Mouse (Mus musculus) NIH3T3 (cell line): ENCODE data around the gene Bysl.
"Not testable (repeated sequence)": the region's sequence is repeated elsewhere in the genome, so short reads cannot be mapped to it uniquely, and the experiment has no call there.

Source experiments
- DNase-seq: peaks from one replicate; pipeline ENCODE4 v3.0.0-alpha.2; 2012; ENCODE audit warnings: low read depth

Gene Bysl

DNA sequence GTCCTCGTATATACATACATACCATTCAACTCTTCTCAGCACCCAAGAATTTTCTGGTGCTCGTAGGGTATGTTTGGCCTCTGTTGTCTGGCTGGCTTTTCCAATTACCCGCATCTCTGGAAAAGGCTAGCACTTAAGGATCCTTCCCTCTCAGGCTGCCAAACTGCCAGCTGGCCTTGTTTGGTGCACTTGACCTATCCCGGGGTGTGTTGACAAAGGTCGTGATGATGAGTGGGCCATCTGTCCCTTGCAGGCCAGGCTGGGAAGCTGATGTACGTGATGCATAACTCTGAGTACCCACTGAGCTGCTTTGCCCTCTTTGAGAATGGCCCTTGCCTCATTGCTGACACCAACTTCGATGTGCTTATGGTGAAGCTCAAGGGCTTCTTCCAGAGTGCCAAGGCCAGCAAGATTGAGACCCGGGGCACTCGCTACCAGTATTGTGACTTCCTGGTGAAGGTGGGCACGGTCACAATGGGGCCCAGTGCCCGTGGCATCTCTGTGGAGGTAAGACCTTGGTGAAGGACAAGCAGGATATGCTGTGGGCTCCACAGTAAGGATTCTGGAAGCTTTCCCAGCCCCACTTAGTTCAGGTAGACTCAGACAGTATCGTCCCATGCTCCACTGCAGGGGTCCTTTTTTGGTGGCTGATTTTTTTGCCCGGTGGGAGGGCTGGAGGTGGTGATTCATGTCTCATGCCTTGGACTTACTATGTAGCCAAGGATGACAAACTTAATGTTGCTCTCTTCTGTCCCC lies 7.4 kb upstream of the Bysl start:
- DNase-seq, result no peak

DNA sequence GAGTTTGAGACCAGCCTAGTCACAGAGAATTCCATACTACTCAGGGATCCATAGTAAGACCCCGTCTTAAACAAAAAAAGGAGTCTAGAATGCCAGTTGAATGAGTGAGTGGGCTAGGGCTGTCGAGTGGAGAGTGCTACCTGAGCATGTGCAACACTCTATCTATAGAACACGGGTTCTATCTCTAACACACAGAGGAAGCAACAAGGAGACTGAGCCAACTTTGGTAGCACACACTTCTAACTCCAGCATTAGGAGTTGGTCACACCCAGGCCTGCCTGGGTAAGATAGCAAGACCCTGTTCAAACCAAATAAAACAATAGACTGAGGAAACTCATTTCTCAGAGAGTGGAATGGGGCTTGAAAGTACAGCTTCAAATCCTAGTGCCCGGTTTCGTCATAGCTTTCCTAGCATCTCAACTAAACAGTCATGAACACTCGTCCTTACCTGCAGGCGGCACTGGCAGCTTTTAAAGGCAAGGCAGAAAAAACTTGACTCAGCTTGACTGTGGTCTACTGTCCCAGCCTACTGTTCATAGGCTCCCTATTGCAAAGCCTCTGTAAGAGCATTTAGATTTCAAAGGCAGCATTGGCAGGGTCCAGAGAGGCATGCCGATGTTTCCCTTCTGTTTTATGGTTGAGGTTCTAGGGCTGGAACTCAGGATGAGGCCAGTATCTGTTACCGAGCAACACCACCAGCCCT lies 6.5 kb upstream of the Bysl start:
- DNase-seq, result no peak

DNA sequence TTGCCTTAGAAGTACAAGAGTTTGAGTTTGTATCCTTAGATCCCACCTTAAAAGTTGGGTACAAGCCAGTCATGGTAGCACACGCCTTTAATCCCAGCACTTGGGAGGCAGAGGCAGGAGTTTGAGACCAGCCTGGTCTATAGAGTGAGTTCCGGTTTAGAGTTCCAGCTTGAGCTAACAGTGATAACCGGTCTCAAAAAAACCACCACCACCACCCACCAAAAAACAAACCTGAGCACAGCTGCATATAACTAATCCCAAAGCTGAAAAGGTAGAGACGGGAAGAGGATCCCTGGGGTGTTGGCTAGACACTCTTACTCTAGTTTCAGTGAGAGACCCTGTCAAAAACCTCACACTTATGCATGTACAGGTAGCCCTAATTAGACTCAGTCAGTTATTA lies 5.4 kb upstream of the Bysl start:
- DNase-seq, result no peak

DNA sequence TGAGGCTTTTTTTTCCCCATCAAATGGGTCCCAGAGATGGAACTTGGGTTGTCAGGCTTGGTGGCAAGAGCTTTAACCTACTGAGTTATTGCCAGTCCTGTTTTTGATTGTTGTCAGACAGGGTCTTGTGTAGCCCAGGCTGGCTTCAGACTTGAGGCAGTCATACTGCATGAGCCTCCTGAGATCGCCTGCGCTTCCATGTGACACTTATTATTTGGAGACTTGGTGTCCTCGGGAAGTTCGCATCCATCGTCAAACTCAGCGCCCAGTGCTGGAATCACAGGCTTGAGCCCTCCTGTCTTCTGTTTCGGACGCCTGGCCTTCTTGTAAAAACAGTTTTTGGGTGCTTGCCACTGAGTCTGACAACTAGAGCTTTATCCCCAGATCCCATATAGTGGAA lies 4.8 kb upstream of the Bysl start:
- no peak for DNase-seq

DNA sequence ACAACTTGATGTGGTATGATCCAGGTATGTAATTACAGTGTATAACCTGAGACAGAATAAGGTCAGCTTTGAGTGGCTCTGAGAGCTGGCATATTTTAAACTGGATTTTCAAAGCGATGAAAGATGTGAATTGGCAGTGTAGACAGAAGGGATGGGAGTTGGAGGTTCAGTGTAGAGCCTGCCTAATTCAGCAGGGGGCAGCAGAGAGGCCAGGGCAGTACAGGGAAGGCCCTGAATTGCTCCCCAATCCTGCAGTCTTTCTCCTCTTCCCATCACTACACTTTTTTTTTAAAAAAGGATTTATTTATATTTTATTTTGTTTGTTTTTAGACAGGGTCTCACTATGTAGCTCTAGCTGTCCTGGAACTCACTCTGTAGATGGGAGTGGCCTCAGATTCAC lies 2.7 kb upstream of the Bysl start:
- DNase-seq, result peak; percentile 72

DNA sequence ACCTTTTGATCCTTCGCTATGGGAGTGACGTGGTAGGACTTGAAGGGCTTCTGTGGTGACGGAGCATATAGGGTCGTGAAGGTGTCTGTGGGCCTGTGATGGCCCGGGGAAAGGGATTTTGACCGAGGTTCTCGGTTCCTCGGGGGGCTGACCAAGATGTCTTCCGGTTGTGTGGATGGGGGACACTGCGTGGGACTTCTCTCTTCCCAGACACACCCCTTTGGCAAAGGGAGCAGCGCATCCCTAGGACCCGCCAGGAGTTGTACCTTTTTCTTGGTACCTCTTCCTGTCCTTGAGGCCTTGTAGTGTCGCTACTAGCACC lies 330 bp upstream of the Bysl start:
- no peak for DNase-seq

DNA sequence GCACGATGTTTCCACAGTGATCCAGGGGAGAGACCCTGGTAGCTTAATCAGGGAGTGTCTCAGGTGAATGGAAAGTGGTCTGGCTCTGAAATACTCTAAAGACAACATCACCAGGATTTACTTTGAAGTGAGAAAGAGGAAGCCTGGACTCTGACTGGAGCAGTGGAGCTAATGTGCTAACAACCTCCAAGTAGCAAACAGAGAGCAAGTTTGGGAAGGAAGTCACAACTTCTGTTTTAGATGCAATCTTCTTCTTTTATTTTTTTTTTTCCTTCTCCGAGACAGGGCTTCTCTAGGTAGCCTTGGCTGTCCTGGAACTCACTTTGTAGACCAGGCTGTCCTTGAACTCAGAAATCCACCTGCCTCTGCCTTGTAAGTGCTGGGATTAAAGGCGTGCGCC lies 2.1 kb downstream of the Bysl start:
- DNase-seq, result no peak

DNA sequence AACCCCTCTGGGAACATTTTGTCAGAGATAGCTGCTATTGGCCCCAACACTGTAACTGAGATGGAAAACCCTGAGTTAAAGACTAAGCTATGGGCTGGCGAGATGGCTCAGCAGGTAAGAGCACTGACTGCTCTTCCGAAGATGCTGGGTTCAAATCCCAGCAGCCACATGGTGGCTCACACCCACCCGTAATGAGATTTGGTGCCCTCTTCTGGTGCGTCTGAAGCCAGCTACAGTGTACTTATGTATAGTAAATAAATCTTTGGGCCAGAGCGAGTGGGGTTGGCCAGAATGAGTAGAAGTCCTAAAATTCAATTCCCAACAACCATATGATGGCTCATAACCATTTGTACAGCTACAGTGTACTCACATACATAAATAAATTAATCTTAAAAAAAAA lies 5.1 kb downstream of the Bysl start:
- DNase-seq, result peak; percentile 69

DNA sequence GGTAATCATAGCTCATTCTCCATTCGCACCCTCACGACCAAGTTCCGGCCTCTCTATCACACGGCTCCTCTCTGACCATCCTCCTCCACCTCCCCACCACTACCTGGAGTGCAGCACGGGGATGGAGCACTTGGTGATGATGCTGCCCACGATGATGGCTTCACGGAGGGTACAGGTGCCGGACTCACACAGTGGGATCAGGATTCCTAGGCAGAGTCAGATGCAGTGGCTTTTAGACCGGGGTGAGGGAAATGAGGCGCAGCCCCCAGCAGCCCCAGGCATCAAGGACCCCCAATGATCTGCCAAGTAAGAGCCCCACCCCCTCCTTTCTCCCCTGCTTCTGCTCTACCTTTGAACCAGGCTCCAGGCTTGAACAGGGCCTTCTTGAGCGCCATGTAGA lies 9.0 kb downstream of the Bysl start:
- DNase-seq, result no peak

DNA sequence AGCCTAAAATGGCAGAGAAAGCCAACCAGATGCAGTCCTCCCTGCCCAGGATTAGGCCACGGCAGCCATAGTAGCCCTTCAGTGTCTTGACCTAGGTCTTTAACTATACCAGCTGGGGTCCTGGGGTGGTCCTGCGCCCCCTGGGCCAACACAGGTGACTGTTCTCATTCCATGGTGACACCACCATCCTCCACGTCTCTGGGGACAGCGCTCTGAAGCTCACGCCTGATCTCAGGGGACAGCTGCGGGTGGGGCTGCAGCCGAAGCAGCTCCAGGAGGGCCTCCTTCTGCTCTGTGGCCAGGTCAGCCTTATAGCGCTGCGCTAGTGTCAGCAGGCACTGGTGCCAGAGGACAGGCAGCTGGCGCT lies 9.9 kb downstream of the Bysl start:
- no peak for DNase-seq

DNA sequence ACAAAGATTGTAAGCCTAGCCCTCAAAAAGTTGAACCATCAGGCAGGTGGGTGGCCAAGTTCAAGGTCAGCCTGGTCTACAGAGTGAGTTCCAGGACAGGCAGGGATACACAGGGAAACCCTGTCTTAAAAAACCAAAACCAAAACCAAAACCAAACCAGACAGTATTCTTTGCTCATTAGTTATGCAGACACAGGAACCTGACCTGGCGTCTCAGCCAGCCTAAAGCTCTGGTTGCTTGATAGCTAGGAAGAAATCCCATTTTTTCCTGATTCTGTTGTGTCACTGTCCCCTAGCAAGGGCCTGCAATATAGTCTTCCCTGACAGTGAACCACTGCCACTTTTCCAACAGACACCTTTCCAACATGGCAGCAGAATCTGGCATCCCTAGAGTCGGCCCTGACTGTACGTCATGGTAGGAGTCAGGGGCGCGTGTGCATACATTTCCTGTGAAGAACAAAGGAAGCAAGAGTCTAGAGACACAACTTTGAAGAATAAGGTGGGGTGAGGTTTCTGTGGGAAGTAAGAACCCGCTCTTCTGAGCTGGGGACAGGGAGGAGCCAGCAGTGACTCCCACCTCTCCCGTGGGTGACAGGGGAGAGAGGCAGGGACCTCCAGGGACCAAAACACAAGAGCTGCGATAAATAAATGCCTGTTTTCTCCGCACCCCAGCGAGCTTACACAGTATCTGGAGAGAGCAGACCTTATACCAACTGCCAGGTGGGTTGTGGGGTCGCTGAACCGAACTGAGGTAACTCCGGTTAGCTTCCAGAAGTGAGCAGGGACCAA lies 10.5 kb downstream of the Bysl start:
- no peak for DNase-seq

DNA sequence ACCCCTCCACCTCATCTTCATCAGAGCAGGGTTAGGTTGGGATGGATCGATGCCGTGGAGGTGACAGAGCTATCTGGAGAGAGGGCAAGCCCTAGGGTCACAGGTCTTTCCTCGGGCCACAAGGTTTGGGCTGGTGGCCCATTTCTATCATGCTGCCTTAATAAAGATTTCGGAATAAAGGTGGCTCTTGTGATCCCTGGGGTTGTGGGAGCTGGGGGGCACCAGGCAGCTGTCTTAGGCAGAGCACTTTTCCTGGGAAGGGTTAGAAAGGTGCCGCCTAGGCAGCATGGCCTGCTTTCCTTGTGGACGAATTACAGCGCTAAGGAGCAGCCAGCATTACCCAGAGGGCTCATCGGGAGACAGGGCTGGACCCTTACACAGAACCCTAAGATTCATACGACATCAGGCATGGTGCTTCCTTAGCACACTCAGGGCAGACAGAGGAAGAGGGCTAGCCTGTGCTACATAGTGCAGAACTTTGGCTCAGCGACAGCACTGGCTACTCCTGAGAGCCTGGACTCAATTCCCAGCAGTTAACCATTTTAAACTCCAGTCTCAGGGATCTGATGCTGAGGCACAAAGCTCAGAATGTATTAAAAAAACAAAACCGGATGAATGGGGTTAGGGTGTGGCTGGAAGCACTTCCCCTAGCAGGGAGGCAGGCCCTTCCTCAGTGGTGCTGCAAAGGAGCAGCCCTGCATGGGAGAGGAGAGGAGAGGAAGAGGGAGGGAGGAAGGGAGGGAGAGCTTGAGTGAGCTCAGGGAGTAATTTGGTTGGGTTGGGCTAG lies 11.6 kb downstream of the Bysl start:
- peak; percentile 25 for DNase-seq

DNA sequence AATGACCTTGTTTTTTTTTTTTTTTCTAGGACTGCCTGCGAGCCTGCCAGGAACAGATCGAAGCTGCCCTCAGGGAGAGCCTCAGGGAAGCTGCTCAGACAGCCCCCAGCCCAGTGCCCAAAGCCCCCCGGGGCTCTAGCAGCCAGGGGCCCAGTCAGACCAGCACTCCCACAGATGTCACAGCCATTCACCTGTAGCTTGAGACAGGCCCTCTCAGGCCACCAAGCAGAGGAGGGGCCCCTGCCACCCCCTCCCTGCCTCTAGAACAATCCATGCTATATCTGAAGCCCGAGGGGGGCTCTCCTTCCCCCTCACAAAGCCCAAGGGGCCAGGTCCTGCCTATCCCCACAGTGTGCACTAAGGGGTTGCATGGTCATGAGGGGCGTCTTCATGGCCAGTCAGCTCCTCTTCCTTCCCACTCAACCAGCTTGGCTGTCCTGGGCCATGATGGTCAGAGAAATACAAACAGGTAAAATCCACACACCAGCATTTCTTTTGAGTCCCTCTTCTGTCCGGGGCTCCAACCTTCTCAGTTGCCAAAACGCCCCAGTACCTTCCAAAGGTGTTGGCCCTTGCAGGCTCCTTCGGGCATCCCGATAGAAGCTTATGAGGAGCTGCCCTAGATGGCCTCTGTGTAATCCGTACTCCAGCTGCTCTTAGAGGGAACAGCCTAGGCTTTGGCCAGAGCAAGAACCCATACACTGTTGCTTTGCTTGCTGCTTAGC lies 12.6 kb downstream of the Bysl start:
- DNase-seq, result not testable (repeated sequence)

DNA sequence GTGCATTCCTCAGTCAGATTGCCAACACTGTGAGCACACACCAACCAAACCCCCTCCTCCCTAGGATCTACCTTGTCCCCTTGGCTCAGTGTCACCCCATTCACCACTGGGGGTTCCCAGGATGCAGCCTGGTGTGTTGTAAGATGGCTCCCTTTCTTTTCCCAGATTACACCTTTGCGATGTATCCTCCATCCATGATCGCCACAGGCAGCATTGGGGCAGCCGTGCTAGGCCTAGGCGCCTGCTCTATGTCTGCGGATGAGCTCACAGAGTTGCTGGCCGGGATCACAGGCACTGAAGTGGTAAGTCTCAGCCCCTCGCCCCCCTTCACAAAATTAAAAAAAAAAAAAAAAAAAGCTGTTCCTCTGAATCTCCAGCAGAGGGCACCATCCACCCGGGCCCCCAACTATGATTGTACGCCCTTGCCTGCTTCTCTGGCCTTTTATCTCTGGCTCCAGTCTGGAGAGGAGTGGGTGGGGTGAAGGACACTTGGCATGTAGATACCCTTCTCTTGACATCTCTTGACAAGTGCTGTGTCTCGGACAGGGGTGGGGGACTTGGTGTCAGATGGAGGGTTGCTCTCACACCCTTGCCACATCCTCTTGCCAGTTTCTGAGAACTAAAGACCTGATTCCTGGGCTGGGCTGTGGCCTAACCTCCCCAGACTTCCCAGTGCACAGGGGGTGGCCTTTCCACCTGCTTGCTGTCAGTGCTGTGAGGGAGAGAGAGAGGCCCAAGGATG lies 13.3 kb downstream of the Bysl start:
- DNase-seq, result peak; percentile 63

DNA sequence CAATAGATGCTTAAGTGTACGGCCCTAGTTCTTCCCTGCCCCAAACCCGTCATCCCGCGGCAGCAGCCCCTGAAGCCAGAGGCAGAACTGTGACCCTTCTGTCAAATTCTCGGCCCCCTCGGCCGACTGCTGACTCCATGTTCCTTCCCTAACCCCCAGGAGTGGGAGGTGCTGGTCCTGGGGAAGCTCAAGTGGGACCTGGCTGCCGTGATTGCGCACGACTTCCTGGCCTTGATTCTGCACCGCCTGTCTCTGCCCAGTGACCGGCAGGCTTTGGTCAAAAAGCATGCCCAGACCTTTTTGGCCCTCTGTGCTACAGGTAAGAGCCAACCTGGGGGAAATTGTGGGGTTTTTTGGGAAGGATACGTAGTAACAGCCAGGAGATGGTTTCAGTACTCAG lies 14.0 kb downstream of the Bysl start:
- no peak for DNase-seq

DNA sequence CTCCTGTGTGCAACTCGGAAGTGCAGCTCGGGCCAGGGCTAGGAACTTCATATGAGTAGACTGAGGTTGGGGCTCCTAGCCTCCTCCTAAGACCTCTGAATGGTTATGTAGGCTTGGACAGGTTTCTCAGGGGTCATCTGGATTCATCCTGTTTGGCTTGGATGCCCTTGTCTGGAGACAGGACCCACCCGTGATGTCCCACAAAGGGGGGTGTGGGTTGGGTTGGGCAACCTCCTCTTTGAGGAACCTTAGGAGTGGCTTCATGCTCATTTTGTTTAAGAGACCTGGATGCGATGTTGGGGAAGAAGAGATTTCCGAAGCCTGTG lies 14.5 kb downstream of the Bysl start:
- no peak for DNase-seq

DNA sequence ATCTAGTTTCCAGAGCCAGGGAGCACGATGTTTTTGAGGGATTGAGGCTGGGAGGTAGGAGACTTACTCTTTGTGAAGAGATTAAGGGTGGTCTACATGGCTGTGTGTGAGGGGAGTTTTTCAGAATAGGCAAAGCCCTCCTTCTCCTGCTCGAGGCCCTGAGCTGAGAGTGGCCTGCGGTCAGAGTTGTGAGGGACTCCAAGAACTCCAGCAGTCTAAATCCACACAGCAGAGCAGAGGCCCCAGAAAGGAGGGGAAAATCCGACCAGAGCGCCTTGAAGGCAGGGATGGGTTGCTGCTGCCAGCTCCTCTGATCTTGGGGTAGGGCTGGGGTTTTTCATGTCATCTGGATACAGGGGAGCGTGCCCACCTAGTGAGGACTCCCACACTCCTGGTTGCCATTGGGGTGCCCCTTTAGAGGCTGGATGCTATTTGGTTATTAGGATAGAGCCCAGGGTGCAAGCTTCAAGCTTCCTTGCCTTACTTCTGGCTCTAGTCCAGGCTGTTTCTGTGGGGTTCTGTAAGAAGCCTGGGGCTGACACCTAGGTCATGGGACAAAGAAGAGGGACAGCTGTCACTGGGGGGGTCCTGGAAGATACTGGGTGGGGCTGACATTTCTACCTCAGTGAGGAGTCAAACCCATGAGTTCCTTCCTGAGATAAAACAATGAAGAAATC lies 15.0 kb downstream of the Bysl start:
- peak; percentile 20 for DNase-seq

DNA sequence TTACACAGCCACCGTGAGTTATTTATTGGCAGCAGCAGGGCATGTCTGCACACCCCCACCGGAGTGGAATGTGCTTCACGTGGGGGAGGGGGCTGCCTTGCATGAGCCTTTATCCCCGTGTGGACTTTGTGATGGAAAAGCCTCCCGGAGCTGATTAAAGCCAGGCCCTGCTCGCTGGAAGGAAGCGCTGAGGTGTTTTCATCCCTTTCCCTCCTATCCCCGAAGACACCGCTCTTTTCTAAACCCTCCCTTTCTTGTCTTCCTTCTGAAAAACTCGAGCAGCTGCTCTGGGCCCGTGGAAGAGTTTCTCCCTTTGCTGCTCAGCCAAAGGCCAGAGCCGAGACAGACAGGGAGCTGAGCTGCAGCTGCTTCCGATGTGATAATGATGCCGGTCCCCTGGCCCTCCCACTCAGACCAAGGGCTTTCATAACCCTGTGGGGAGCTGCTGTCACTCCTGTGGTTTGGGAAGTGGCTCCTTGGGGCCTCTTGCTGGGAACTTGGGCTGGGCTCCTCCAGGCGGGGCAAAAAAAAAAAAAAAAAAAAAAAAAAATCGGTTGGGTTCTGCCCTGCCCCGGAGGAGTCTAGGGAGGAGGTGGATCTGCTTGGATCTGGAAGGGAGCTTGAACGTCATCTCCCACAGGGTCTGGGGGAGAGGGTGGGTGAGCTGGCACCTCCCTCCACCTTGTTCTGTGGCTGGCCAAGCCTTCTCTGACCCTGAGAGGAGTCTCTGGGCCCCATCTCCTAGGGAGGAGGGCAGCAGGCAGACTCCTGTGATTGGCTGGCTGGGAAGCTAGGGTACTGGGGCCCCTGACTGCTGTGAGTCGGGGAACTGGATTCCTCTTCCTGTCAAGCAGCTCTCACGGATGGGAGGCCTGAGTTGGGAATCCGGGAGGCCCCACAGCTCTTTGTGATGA lies 15.8 kb downstream of the Bysl start:
- peak; percentile 89 for DNase-seq

DNA sequence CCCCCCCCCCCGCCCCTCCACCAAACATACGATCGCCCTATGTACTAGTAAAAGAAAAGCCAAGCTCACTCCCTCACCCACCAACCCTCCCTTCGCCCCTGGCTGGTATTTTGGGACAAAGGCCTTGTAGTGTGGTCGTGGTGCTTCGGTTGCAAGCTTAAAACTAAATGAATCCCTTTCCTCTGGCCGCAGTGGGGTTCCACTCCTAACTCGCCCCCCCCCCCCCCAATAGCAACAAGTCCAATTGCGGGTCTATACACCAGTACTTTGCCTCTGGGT lies 16.4 kb downstream of the Bysl start:
- DNase-seq, result no peak
